In genomic region chr15:101290354-101290753, GRCm38 (mm10) we compare ENCODE assay signal across 30 mouse cellular contexts. TPM values are rescaled to one million over a fixed set of nuclear protein-coding genes. Genes with fewer than 3 reads are reported as not detected.
"Had no signal": no experiment of that assay in that cellular context is flagged by ENCODE, and none has a peak within 500 bp of the region (broad histone marks: within the 10 kb centered on the region; RNA-seq: fewer than 3 reads in every experiment).

No protein-coding gene starts in this region.

- H3K9me3 ChIP-seq: embryonic facial prominence, embryonic 10.5 days; embryonic facial prominence, embryonic 12.5 days; embryonic facial prominence, embryonic 13.5 days; embryonic facial prominence, embryonic 15.5 days; forebrain, embryonic 10.5 days; forebrain, embryonic 12.5 days; forebrain, embryonic 13.5 days; forebrain, embryonic 15.5 days had no signal

- H3K27me3 ChIP-seq: embryonic facial prominence, embryonic 12.5 days; embryonic facial prominence, embryonic 13.5 days; embryonic facial prominence, embryonic 15.5 days; forebrain, embryonic 12.5 days; forebrain, embryonic 13.5 days; forebrain, embryonic 15.5 days had no signal

- DNase-seq: cerebellum, adult 2 months; cerebellum, adult 8-10 months; cerebellum, adult 9-10 months; cerebellum, adult 9-11 months; cerebellum, postnatal 10 days; cerebellum, postnatal 14 days; cerebellum, postnatal 25 days; cerebellum, postnatal 36 days; embryo, embryonic 11 days; forebrain, postnatal 0 days; gastrocnemius, adult 2 months; gastrocnemius, postnatal 10 days; gastrocnemius, postnatal 14 days; gastrocnemius, postnatal 25 days; gastrocnemius, postnatal 36 days; heart, adult 18-20 months; heart, adult 2 months had no signal

- ATAC-seq: forebrain, embryonic 13.5 days; forebrain, embryonic 14.5 days; forebrain, embryonic 15.5 days; forebrain, embryonic 16.5 days; forebrain, postnatal 0 days had no signal

- H3K4me3 ChIP-seq: embryonic facial prominence, embryonic 10.5 days; embryonic facial prominence, embryonic 12.5 days; embryonic facial prominence, embryonic 13.5 days; embryonic facial prominence, embryonic 15.5 days; erythroblast, embryonic 14.5 days; forebrain, embryonic 10.5 days; forebrain, embryonic 12.5 days; forebrain, embryonic 13.5 days; forebrain, embryonic 15.5 days; gastrocnemius, adult 2 months; heart, adult 2 months had no signal

RNA-seq across cellular contexts. Expression of gene 6030408B16Rik, which starts 2.7 kb away (rescaled TPM):
- total RNA-seq: common myeloid progenitor, adult 5-6 weeks; gastrocnemius, adult 8-10 months had no signal
- polyA plus RNA-seq: erythroblast, embryonic 14.5 days had no signal
